ENCODE assay signal across 8 mouse cellular contexts in the genomic region with DNA sequence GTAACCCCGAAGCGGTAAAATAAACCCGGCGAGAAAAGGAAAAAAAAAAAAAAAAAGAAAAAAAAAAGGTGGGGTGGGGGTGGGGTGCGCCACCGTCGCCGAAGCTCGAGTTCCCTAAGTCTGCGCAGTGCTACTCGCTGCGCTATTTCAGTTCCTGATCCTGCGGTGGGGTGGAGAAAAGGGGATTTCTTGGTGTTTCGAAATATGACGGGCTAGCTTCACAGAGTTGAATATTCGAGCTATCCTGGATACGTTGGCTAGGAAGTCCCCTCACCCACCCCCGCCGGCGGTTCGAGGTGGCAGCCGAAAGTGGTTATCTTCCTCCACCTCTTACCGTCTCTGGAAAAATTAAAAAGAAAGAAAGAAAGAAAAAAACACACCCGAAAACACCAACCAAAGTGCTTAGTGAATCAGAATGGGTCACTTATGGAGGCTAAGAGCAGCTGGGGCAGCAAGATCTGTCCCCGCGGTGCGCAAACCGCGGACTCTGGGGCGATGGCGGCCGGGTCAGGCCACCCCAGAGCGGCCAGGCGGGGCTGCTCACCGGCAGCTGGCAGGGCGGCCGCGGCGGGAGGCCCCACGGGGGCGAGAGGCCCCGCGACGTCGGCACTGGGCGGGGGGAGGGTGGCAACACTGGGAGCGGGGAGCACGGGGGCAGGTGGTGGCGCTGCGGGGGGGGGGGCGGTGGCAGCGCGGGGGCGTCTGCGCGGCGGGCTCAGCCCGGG. TPM values are rescaled to one million over a fixed set of nuclear protein-coding genes. Genes with fewer than 3 reads are reported as not detected.
DNase-seq lines count a peak whose midpoint lies in the region; ATAC-seq and TF ChIP-seq lines count a peak whose summit lies in the region.

No protein-coding gene starts in this region.

- H3K4me2 ChIP-seq in lung, postnatal 0 days (replicated peaks; ENCODE audit: low read depth, low read length), result peak overlapping the region; percentile 76

- 0 out of 2 replicates have a peak, but pooled peaks cover 10% of the 10 kb centered on the region for H3K27me3 ChIP-seq in hindbrain, embryonic 10.5 days (ENCODE audit: insufficient read depth, poor library complexity, severe bottlenecking)
- no peaks in the 10 kb centered on the region for H3K27me3 ChIP-seq in lung, postnatal 0 days (replicated peaks; ENCODE audit: insufficient read depth, low read length)

- H3K9ac ChIP-seq in ES-E14 (ENCODE audit: insufficient read depth, low read depth, low read length, poor library complexity, severe bottlenecking), result peak overlapping the region; percentile 69
- peak overlapping the region; percentile 68 for H3K9ac ChIP-seq in lung, postnatal 0 days (replicated peaks; ENCODE audit: low read depth)

- peak; percentile 35 for ATAC-seq in frontal cortex, adult (ENCODE audit: low TSS enrichment)
- peak; percentile 54 for ATAC-seq in lung, postnatal 0 days

- WGBS in hindbrain, embryonic 10.5 days, result under 1% methylated on average over 58 of the region's 58 CpGs
- WGBS in lung, postnatal 0 days, result under 1% methylated on average over 42 of the region's 58 CpGs

- no peak for TF ChIP-seq CTCF in lung, postnatal 0 days (IDR thresholded peaks at IDR 0.05)

- TF ChIP-seq EP300 in lung, postnatal 0 days (IDR thresholded peaks at IDR 0.05), result peak; percentile 44; the same call in 1 of the 2 replicates

- peak overlapping the region; percentile 47 to 99 for H3K4me3 ChIP-seq in ES-E14 (ENCODE audit: insufficient read depth in 1 of 2, low read depth in 1 of 2, low read length in 2 of 2, poor library complexity in 1 of 2, severe bottlenecking in 1 of 2)
- H3K4me3 ChIP-seq in hindbrain, embryonic 10.5 days, result peak overlapping the region; percentile 100
- H3K4me3 ChIP-seq in lung, postnatal 0 days (ENCODE audit: low read depth, low read length), result peak overlapping the region; percentile 97

- in situ Hi-C loops in ES-E14 (cut with MboI; ENCODE audit: low sequenced_read_pairs in 2 of 2, unreplicated experiment in 2 of 2), result no loop called here

- H3K36me3 ChIP-seq in ES-E14 (ENCODE audit: control insufficient read depth, insufficient read depth, low read length, poor library complexity, severe bottlenecking), result peaks cover 5% of the 10 kb centered on the region; the same call in 1 of the 2 replicates
- H3K36me3 ChIP-seq in hindbrain, embryonic 10.5 days, result peaks cover 16% of the 10 kb centered on the region
- no peaks in the 10 kb centered on the region for H3K36me3 ChIP-seq in lung, postnatal 0 days (ENCODE audit: insufficient read depth, low read length)

- peak overlapping the region; percentile 100 for H3K27ac ChIP-seq in ES-E14 (ENCODE audit: insufficient read depth, low read depth, low read length, poor library complexity, severe bottlenecking)
- peak overlapping the region; percentile 99 for H3K27ac ChIP-seq in hindbrain, embryonic 10.5 days
- H3K27ac ChIP-seq in lung, postnatal 0 days (ENCODE audit: low read length), result peak overlapping the region; percentile 99

- DNase-seq in ES-E14 (ENCODE audit: low read depth, low spot score), result peak; percentile 25
- peak; percentile 44 to 65 for DNase-seq in cerebellum, adult 18-20 months
- peak; percentile 81 for DNase-seq in hindbrain, embryonic 10.5 days (ENCODE audit: low spot score)
- DNase-seq in layer of hippocampus, postnatal 10 days (ENCODE audit: low spot score in 2 of 2), result peak; percentile 54 to 62
- DNase-seq in lung, postnatal 0 days (ENCODE audit: low spot score), result peak; percentile 86
- DNase-seq in ovary, postnatal 10 days (ENCODE audit: low spot score), result peak; percentile 45
- peak; percentile 78 for DNase-seq in thymus, postnatal 0 days (ENCODE audit: low spot score)

- H3K4me1 ChIP-seq in ES-E14 (ENCODE audit: control insufficient read depth in 2 of 2, insufficient read depth in 2 of 2, low read length in 2 of 2, poor library complexity in 1 of 2), result peaks cover 21% of the 10 kb centered on the region in 2 experiments
- H3K4me1 ChIP-seq in hindbrain, embryonic 10.5 days (replicated peaks), result peaks cover 60% of the 10 kb centered on the region
- peaks cover 14% of the 10 kb centered on the region; the same call in 1 of the 2 replicates for H3K4me1 ChIP-seq in lung, postnatal 0 days (ENCODE audit: insufficient read depth, low read depth, low read length)

- H3K9me3 ChIP-seq in ES-E14 (ENCODE audit: control insufficient read depth, insufficient read depth, low read depth, low read length), result no peaks in the 10 kb centered on the region
- H3K9me3 ChIP-seq in hindbrain, embryonic 10.5 days, result no peaks in the 10 kb centered on the region
- no peaks in the 10 kb centered on the region for H3K9me3 ChIP-seq in lung, postnatal 0 days (ENCODE audit: low read length)

TF ChIP-seq in ES-E14, 5 proteins besides CTCF, POLR2A, EP300 and RAD21:
- peak; percentile 55; the same call in 1 of the 2 replicates for TF ChIP-seq HCFC1 (IDR thresholded peaks at IDR 0.05; ENCODE audit: borderline replicate concordance, insufficient read depth, low read length)
- peak; percentile 95 for TF ChIP-seq ZNF384 (IDR thresholded peaks at IDR 0.05; ENCODE audit: low read depth, low read length)
- TF ChIP-seq ZC3H11A (IDR thresholded peaks at IDR 0.05; ENCODE audit: borderline replicate concordance, low read depth, low read length), result no peak

RNA-seq across cellular contexts. Expression of a gene that starts 1.1 kb away (rescaled TPM):
- 68.9 and 92.2 TPM in 2 replicates for total RNA-seq in ES-E14 (2012; rRNA removed)
- 34.4 and 37.3 TPM in 2 replicates for polyA plus RNA-seq in hindbrain, embryonic 10.5 days (2016; fragmentation: Nextera tagmentation; extraction: Ambion mirVana)
- total RNA-seq in layer of hippocampus, postnatal 10 days (2021), result 10 to 100 TPM; 60.9 to 71.8 TPM
- 24.8 and 29.6 TPM in 2 replicates for polyA plus RNA-seq in lung, postnatal 0 days (2015; fragmentation: Nextera tagmentation; extraction: Ambion mirVana)
- polyA plus RNA-seq in thymus, postnatal 0 days (2015; fragmentation: Nextera tagmentation; extraction: Ambion mirVana), result 14.6 and 17.0 TPM in 2 replicates

RNA-seq across cellular contexts. Expression of a gene that starts 55.9 kb away (rescaled TPM):
- total RNA-seq in ES-E14 (2012; rRNA removed), result 0.13 and 0.21 TPM in 2 replicates
- 8.2 and 9.6 TPM in 2 replicates for polyA plus RNA-seq in hindbrain, embryonic 10.5 days (2016; fragmentation: Nextera tagmentation; extraction: Ambion mirVana)
- total RNA-seq in layer of hippocampus, postnatal 10 days (2021), result 10 to 100 TPM; 22.5 to 24.5 TPM
- 1.3 and 2.2 TPM in 2 replicates for polyA plus RNA-seq in lung, postnatal 0 days (2015; fragmentation: Nextera tagmentation; extraction: Ambion mirVana)
- 0.21 and 0.55 TPM in 2 replicates for polyA plus RNA-seq in thymus, postnatal 0 days (2015; fragmentation: Nextera tagmentation; extraction: Ambion mirVana)

Comparison
In these comparisons a context has a peak if more than half of its experiments do, and no peak if none do; other contexts are left out.
1. Peak in every context shown above with its lines: DNase-seq, ATAC-seq, H3K4me3 ChIP-seq and H3K27ac ChIP-seq.
2. DNase-seq: peak in every context shown above with its lines; median percentile 86 in lung, postnatal 0 days; 81 in hindbrain, embryonic 10.5 days; 78 in thymus, postnatal 0 days; 58 in layer of hippocampus, postnatal 10 days; 54 in cerebellum, adult 18-20 months; 45 in ovary, postnatal 10 days; 25 in ES-E14.